Mouse (Mus musculus) CH12.LX (cell line): ENCODE data around the gene Srcap. TPM values are rescaled to one million over a fixed set of nuclear protein-coding genes. Genes with fewer than 3 reads are reported as not detected.

ENCODE experiments used
- DNase-seq: peaks from one replicate; pipeline ENCODE4 v3.0.0-alpha.2; 2013; ENCODE audit errors: extremely low read depth
- H3K27ac ChIP-seq: 2 replicates; pipeline ENCODE4 v1.5.1; 2012; ENCODE audit warnings: low read depth, mild to moderate bottlenecking, control low read depth, moderate library complexity; ENCODE audit not compliant: insufficient read depth
- H3K27me3 ChIP-seq: replicated peaks from 2 replicates; pipeline ENCODE3; 2012; ENCODE audit warnings: inconsistent platforms
- H3K36me3 ChIP-seq, 2 experiments: replicated peaks in 1 of 2; 2 replicates each; pipeline versions ENCODE3 to v1.6.1; 2012; ENCODE audit warnings: inconsistent platforms in 1 of 2, low read length in 1 of 2, mild to moderate bottlenecking in 1 of 2, mixed read lengths in 1 of 2, moderate library complexity in 1 of 2; ENCODE audit not compliant: control insufficient read depth in 1 of 2, insufficient read depth in 1 of 2
- H3K4me1 ChIP-seq, 2 experiments: 2 replicates each; pipeline ENCODE4 v1.6.1; 2012; ENCODE audit warnings: inconsistent platforms in 1 of 2, moderate library complexity in 1 of 2; ENCODE audit not compliant: insufficient read depth in 2 of 2, control insufficient read depth in 1 of 2
- H3K4me2 ChIP-seq: 2 replicates; pipeline ENCODE4 v1.6.1; 2012; ENCODE audit warnings: low read depth, mild to moderate bottlenecking, control low read depth; ENCODE audit not compliant: poor library complexity, insufficient read depth, severe bottlenecking
- H3K4me3 ChIP-seq, 3 experiments: fragments of 150-350 bp in 1 of 3; sonication (generic) in 1 of 3; replicated peaks in 1 of 3; 2 replicates each; pipeline versions ENCODE3 to v1.5.1; 2011 to 2012; ENCODE audit warnings: low read depth in 2 of 3, low read length in 2 of 3, mild to moderate bottlenecking in 2 of 3, moderate library complexity in 2 of 3, control low read depth in 1 of 3, improper control_type of control experiment in 1 of 3, inconsistent platforms in 1 of 3, mixed read lengths in 1 of 3; ENCODE audit not compliant: poor library complexity in 1 of 3
- H3K79me2 ChIP-seq: replicated peaks from 2 replicates; pipeline ENCODE4 v1.6.1; 2012; ENCODE audit warnings: mild to moderate bottlenecking, moderate library complexity; ENCODE audit not compliant: control insufficient read depth, poor library complexity, insufficient read depth, severe bottlenecking; ENCODE audit errors: extremely low read depth
- H3K9ac ChIP-seq: 2 replicates; pipeline ENCODE4 v1.6.1; 2012; ENCODE audit warnings: low read depth, mild to moderate bottlenecking, control low read depth, moderate library complexity; ENCODE audit not compliant: insufficient read depth
- H3K9me3 ChIP-seq: replicated peaks from 2 replicates; pipeline ENCODE3; 2012; ENCODE audit warnings: low read length, inconsistent platforms, mixed read lengths
- BHLHE40 ChIP-seq: IDR thresholded peaks from 2 replicates; pipeline ENCODE4 v1.6.1; 2011; ENCODE audit warnings: mild to moderate bottlenecking, low read depth, low read length, improper control_type of control experiment
- CHD1 ChIP-seq: IDR thresholded peaks from 2 replicates; pipeline ENCODE4 v1.6.1; 2012; ENCODE audit warnings: low read depth, low read length, improper control_type of control experiment, inconsistent platforms
- CHD2 ChIP-seq: IDR thresholded peaks from 2 replicates; pipeline ENCODE4 v1.6.1; 2011; ENCODE audit warnings: low read length, improper control_type of control experiment
- CTCF ChIP-seq, 2 experiments: IDR thresholded peaks in 1 of 2; conservative IDR thresholded peaks in 1 of 2; 2 replicates each; pipeline ENCODE4 v1.5.1; 2011 to 2012; ENCODE audit warnings: low read depth in 2 of 2, low read length in 2 of 2, improper control_type of control experiment in 1 of 2, inconsistent platforms in 1 of 2, mild to moderate bottlenecking in 1 of 2, moderate library complexity in 1 of 2
- E2F4 ChIP-seq: IDR thresholded peaks from 2 replicates; pipeline ENCODE4 v1.6.1; 2011; ENCODE audit warnings: low read depth, low read length, improper control_type of control experiment; ENCODE audit not compliant: insufficient replicate concordance
- ELF1 ChIP-seq: IDR thresholded peaks from 2 replicates; pipeline ENCODE4 v1.6.1; 2014; ENCODE audit warnings: low read depth, mild to moderate bottlenecking, inconsistent platforms, low read length, improper control_type of control experiment
- EP300 ChIP-seq: IDR thresholded peaks from 2 replicates; pipeline ENCODE4 v1.6.1; 2011; ENCODE audit warnings: low read length, improper control_type of control experiment
- ETS1 ChIP-seq: conservative IDR thresholded peaks from 2 replicates; pipeline ENCODE4 v1.6.1; 2012; ENCODE audit warnings: low read depth, mild to moderate bottlenecking, inconsistent platforms, low read length, improper control_type of control experiment, moderate library complexity
- GABPA ChIP-seq: IDR thresholded peaks from 2 replicates; pipeline ENCODE4 v1.6.1; 2012; ENCODE audit warnings: low read depth, low read length, improper control_type of control experiment, inconsistent platforms; ENCODE audit not compliant: insufficient replicate concordance
- HCFC1 ChIP-seq: IDR thresholded peaks from 2 replicates; pipeline ENCODE4 v1.6.1; 2012; ENCODE audit warnings: low read depth, mild to moderate bottlenecking, inconsistent platforms, low read length, improper control_type of control experiment
- IRF4 ChIP-seq: IDR thresholded peaks from 2 replicates; pipeline ENCODE4 v1.6.1; 2014; ENCODE audit warnings: low read depth, mild to moderate bottlenecking, inconsistent platforms, low read length, improper control_type of control experiment
- JUN ChIP-seq: IDR thresholded peaks from 2 replicates; pipeline ENCODE4 v1.6.1; 2011; ENCODE audit warnings: low read depth, mild to moderate bottlenecking, low read length, improper control_type of control experiment, moderate library complexity; ENCODE audit not compliant: insufficient read depth
- JUND ChIP-seq: conservative IDR thresholded peaks from 2 replicates; pipeline ENCODE4 v1.6.1; 2011; ENCODE audit warnings: low read depth, low read length, improper control_type of control experiment
- KAT2A ChIP-seq: IDR thresholded peaks from 2 replicates; pipeline ENCODE4 v1.6.1; 2012; ENCODE audit warnings: low read length, improper control_type of control experiment, inconsistent platforms; ENCODE audit not compliant: insufficient replicate concordance
- MAFK ChIP-seq: IDR thresholded peaks from 2 replicates; pipeline ENCODE4 v1.6.1; 2011; ENCODE audit warnings: low read length, improper control_type of control experiment; ENCODE audit not compliant: insufficient replicate concordance
- MAX ChIP-seq: IDR thresholded peaks from 2 replicates; pipeline ENCODE4 v1.6.1; 2011; ENCODE audit warnings: low read length, improper control_type of control experiment
- MAZ ChIP-seq: IDR thresholded peaks from 2 replicates; pipeline ENCODE4 v1.6.1; 2012; ENCODE audit warnings: low read depth, mild to moderate bottlenecking, inconsistent platforms, low read length, improper control_type of control experiment, moderate library complexity
- MEF2A ChIP-seq: IDR thresholded peaks from 2 replicates; pipeline ENCODE4 v1.6.1; 2014; ENCODE audit warnings: low read depth, mild to moderate bottlenecking, inconsistent platforms, low read length, improper control_type of control experiment, borderline replicate concordance
- MXI1 ChIP-seq: IDR thresholded peaks from 2 replicates; pipeline ENCODE4 v1.6.1; 2011; ENCODE audit warnings: mild to moderate bottlenecking, low read depth, low read length, improper control_type of control experiment
- MYC ChIP-seq: IDR thresholded peaks from 2 replicates; pipeline ENCODE4 v1.6.1; 2011; ENCODE audit warnings: low read depth, mild to moderate bottlenecking, improper control_type of control experiment, low read length
- NELFE ChIP-seq: IDR thresholded peaks from 2 replicates; pipeline ENCODE4 v1.6.1; 2011; ENCODE audit warnings: low read depth, low read length, improper control_type of control experiment
- NRF1 ChIP-seq: IDR thresholded peaks from 2 replicates; pipeline ENCODE4 v1.6.1; 2014; ENCODE audit warnings: low read depth, mild to moderate bottlenecking, inconsistent platforms, low read length, improper control_type of control experiment, moderate library complexity
- PAX5 ChIP-seq: IDR thresholded peaks from 2 replicates; pipeline ENCODE4 v1.6.1; 2012; ENCODE audit warnings: low read length, inconsistent platforms, mixed read lengths
- POLR2A ChIP-seq: IDR thresholded peaks from 2 replicates; pipeline ENCODE4 v1.6.1; 2011; ENCODE audit warnings: low read depth, mild to moderate bottlenecking, improper control_type of control experiment, low read length
- POLR2AphosphoS2 ChIP-seq: IDR thresholded peaks from 2 replicates; pipeline ENCODE4 v1.6.1; 2011; ENCODE audit warnings: low read depth, low read length, improper control_type of control experiment
- RAD21 ChIP-seq: IDR thresholded peaks from 2 replicates; pipeline ENCODE4 v1.6.1; 2011; ENCODE audit warnings: low read depth, mild to moderate bottlenecking, low read length, improper control_type of control experiment, moderate library complexity
- RCOR1 ChIP-seq: conservative IDR thresholded peaks from 2 replicates; pipeline ENCODE4 v1.6.1; 2012; ENCODE audit warnings: low read depth, mild to moderate bottlenecking, inconsistent platforms, low read length, improper control_type of control experiment
- SIN3A ChIP-seq: IDR thresholded peaks from 2 replicates; pipeline ENCODE4 v1.6.1; 2012; ENCODE audit warnings: low read length, improper control_type of control experiment, inconsistent platforms
- SMC3 ChIP-seq: IDR thresholded peaks from 2 replicates; pipeline ENCODE4 v1.6.1; 2011; ENCODE audit warnings: low read depth, low read length, improper control_type of control experiment
- TBP ChIP-seq: conservative IDR thresholded peaks from 2 replicates; pipeline ENCODE4 v1.6.1; 2011; ENCODE audit warnings: low read depth, low read length, improper control_type of control experiment
- TCF12 ChIP-seq: IDR thresholded peaks from 2 replicates; pipeline ENCODE4 v1.6.1; 2014; ENCODE audit warnings: low read depth, mild to moderate bottlenecking, inconsistent platforms, low read length, improper control_type of control experiment
- UBTF ChIP-seq: IDR thresholded peaks from 2 replicates; pipeline ENCODE4 v1.6.1; 2012; ENCODE audit warnings: low read depth, mild to moderate bottlenecking, inconsistent platforms, low read length, improper control_type of control experiment, moderate library complexity
- USF1 ChIP-seq: IDR thresholded peaks from 2 replicates; pipeline ENCODE4 v1.6.1; 2014; ENCODE audit warnings: low read depth, mild to moderate bottlenecking, inconsistent platforms, low read length, improper control_type of control experiment
- USF2 ChIP-seq: conservative IDR thresholded peaks from 2 replicates; pipeline ENCODE4 v1.6.1; 2011; ENCODE audit warnings: low read depth, low read length, improper control_type of control experiment
- ZC3H11A ChIP-seq: IDR thresholded peaks from 2 replicates; pipeline ENCODE4 v1.6.1; 2012; ENCODE audit warnings: low read depth, mild to moderate bottlenecking, inconsistent platforms, low read length, improper control_type of control experiment
- ZKSCAN1 ChIP-seq: IDR thresholded peaks from 2 replicates; pipeline ENCODE4 v1.6.1; 2012; ENCODE audit warnings: low read depth, inconsistent platforms, low read length, improper control_type of control experiment, borderline replicate concordance
- ZMIZ1 ChIP-seq: IDR thresholded peaks from 2 replicates; pipeline ENCODE4 v1.6.1; 2012; ENCODE audit warnings: low read depth, mild to moderate bottlenecking, inconsistent platforms, low read length, improper control_type of control experiment
- ZNF384 ChIP-seq: IDR thresholded peaks from 2 replicates; pipeline ENCODE4 v1.6.1; 2012; ENCODE audit warnings: low read depth, low read length, improper control_type of control experiment, inconsistent platforms
- dilution Hi-C: fragments of 300-500 bp; cut with MboI; formaldehyde crosslinking; loops from 2 replicates; pipeline ENCODE4 v1.14.3; 2020; ENCODE audit warnings: low sequenced_read_pairs; ENCODE audit not compliant: extremely low pct_unique_long_range_greater_than_20kb, extremely low pct_ligation_motif_present
- in situ Hi-C: fragments of 300-500 bp; cut with MboI; formaldehyde crosslinking; loops from 3 replicates; pipeline ENCODE4 v1.14.3; 2019; ENCODE audit warnings: low sequenced_read_pairs, low pct_ligation_motif_present, low pct_unique_long_range_greater_than_20kb, mixed read lengths
- polyA plus RNA-seq: library from polyadenylated mRNA; unstranded; fragments of >175 nt; gene quantifications from 2 replicates; pipeline ENCODE4 v1.2.1, GENCODE M21; 2012; ENCODE audit warnings: low read depth; ENCODE audit not compliant: insufficient read length
- total RNA-seq, 2 experiments: library from RNA; depleted of rRNA; stranded (reverse); fragments of 300-350 nt in 1 of 2; fragments of >200 nt in 1 of 2; gene quantifications; 2 replicates each; pipeline ENCODE4 v1.2.3; 2012 to 2014

Gene Srcap
- total and polyA plus RNA-seq, 3 experiments: 4.1 to 28.1 (median 19.9) TPM

GRCm38 (mm10) chr7:127572895-127573471 is 61.2 kb downstream of the Srcap start, which contains the start of gene Phkg2:
TSS of gene Phkg2 (plus strand) at chr7:127573340.
- Histone ChIP-seq H3K4me3 (peak within 1 kb of the TSS; percentile 74 to 96 (median 88)), H3K9ac (peak within 1 kb of the TSS; percentile 80), H3K36me3 (peaks cover 14 to 41% of the 10 kb centered on the region in 2 experiments), H3K4me2 (peak within 1 kb of the TSS; percentile 70), H3K27me3 (no peaks in the 10 kb centered on the region), H3K4me1 (peaks cover 6 to 23% of the 10 kb centered on the region in 2 experiments; a peak in 3 of 4 replicates), H3K9me3 (no peaks in the 10 kb centered on the region), H3K79me2 (peaks cover 19% of the 10 kb centered on the region), H3K27ac (peak within 1 kb of the TSS; percentile 22; the same call in 1 of the 2 replicates)
- in situ Hi-C loops: no loop called here
- TF ChIP-seq ZC3H11A (no peak), MXI1 (peak; percentile 91), EP300 (no peak), UBTF (no peak), MYC (peak; percentile 97), ETS1 (no peak; the same call in 1 of the 2 replicates), IRF4 (peak; percentile 62; the same call in 1 of the 2 replicates), GABPA (no peak), NELFE (peak; percentile 97), MAX (peak; percentile 82), ZKSCAN1 (no peak), PAX5 (no peak), E2F4 (no peak), ELF1 (peak; percentile 97), CTCF (conservative IDR thresholded peaks at IDR 0.05 in 1 of 2, IDR thresholded peaks at IDR 0.05 in 1 of 2; ENCODE audit: low read depth in 2 of 2, low read length in 2 of 2) (no peak), JUND (no peak), SMC3 (no peak), SIN3A (peak; percentile 99), KAT2A (peak; percentile 75; the same call in 1 of the 2 replicates), JUN (no peak), BHLHE40 (peak; percentile 34; the same call in 1 of the 2 replicates), POLR2A (peak; percentile 90), NRF1 (peak; percentile 46; the same call in 1 of the 2 replicates), TBP (peak; percentile 96), USF2 (no peak), RAD21 (no peak), CHD2 (peak; percentile 73), MAZ (0 out of 2 replicates have a peak, but pooled peaks have one; percentile 70), CHD1 (no peak), POLR2AphosphoS2 (peak; percentile 78; the same call in 1 of the 2 replicates), RCOR1 (0 out of 2 replicates have a peak, but pooled peaks have one; percentile 33), MEF2A (peak; percentile 35; the same call in 1 of the 2 replicates), ZNF384 (no peak), TCF12 (peak; percentile 81), ZMIZ1 (peak; percentile 92), HCFC1 (peak; percentile 76), USF1 (no peak), MAFK (no peak)
- dilution Hi-C loops: no loop called here
- DNase-seq: peak; percentile 99
